Mouse (Mus musculus) erythroblast, embryonic 14.5 days (primary cell): ENCODE measurements around the gene Fblim1.

Source experiments
- GATA1 ChIP-seq: IDR thresholded peaks from 2 replicates; pipeline ENCODE4 v1.6.1; 2012; ENCODE audit warnings: low read length, inconsistent platforms, mixed read lengths
- TAL1 ChIP-seq: IDR thresholded peaks from 3 replicates; pipeline ENCODE4 v1.6.1; 2012; ENCODE audit warnings: low read length, inconsistent platforms, mixed read lengths

DNA sequence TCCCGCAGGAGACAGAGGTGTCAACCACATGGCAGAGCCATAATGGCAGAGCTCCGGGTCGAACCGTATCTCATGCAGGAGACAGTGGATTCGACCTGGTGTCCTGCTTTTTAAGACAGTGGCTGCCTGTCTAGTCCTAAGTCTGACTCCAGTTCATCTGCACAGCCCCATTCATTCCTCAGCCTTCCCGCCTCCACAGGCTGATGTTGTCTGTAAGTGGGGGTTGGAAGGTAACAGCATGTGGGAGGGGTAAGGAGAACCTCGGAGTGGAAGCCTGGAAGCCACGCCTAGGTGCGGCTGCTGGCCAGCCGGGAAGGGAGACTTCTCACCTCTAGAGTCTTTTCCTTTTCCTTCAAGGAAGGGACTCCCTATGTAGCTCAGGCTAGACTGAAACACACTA lies 34.0 kb downstream of the Fblim1 start:
- TF ChIP-seq GATA1 (no peak), TAL1 (no peak)
